Mouse (Mus musculus) embryonic fibroblast, embryonic 13.5 days (primary cell): ENCODE data around the gene Samm50. TPM values are rescaled to one million over a fixed set of nuclear protein-coding genes. Genes with fewer than 3 reads are reported as not detected.

Experiments
- H3K27ac ChIP-seq: 2 replicates; pipeline ENCODE4 v1.5.1; 2012; ENCODE audit warnings: low read length, control low read depth, inconsistent platforms; ENCODE audit not compliant: insufficient read depth
- H3K4me1 ChIP-seq: 2 replicates; pipeline ENCODE4 v1.6.1; 2011; ENCODE audit warnings: low read length; ENCODE audit not compliant: control insufficient read depth, insufficient read depth
- H3K4me3 ChIP-seq: 2 replicates; pipeline ENCODE4 v1.5.1; 2011; ENCODE audit warnings: mild to moderate bottlenecking, control low read depth, low read length; ENCODE audit not compliant: insufficient read depth
- CTCF ChIP-seq: IDR thresholded peaks from 2 replicates; pipeline ENCODE4 v1.5.1; 2011; ENCODE audit warnings: mild to moderate bottlenecking, control low read depth, low read length, moderate library complexity, borderline replicate concordance; ENCODE audit not compliant: insufficient read depth
- POLR2A ChIP-seq: IDR thresholded peaks from 2 replicates; pipeline ENCODE4 v1.6.1; 2011; ENCODE audit warnings: low read depth, mild to moderate bottlenecking, control low read depth, low read length, moderate library complexity
- polyA plus RNA-seq: library from polyadenylated mRNA; stranded (reverse); fragments of >200 nt; gene quantifications from 2 replicates; pipeline ENCODE4 v1.2.4, GENCODE M21; 2011; ENCODE audit warnings: low read depth; ENCODE audit not compliant: missing spikeins, insufficient read length

The Samm50 gene
- polyA plus RNA-seq, 1 experiment: 69.0 TPM

DNA sequence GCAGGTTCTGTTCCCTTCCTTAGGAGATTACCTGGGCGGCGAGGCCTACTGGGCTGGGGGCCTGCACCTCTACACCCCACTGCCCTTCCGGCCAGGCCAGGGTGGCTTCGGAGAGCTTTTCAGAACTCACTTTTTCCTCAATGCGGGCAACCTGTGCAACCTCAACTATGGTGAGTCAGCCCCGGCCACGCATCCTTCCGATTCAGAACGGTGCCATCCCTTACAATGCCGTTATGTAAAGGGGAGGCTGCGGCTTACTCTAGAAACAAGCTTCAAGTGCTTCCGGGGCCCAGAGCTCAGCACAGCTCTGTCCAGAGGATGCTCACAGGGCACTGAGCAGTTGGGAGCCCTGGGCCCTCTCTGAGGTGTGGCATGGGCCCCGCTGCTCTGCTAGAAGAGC, 18.4 kb downstream of the Samm50 start:
- TF ChIP-seq POLR2A: no peak
- no peak for TF ChIP-seq CTCF
- H3K27ac ChIP-seq: no peak overlapping the region
- no peak overlapping the region for H3K4me3 ChIP-seq
- H3K4me1 ChIP-seq: no peaks in the 10 kb centered on the region; the same call in 1 of the 2 replicates

DNA sequence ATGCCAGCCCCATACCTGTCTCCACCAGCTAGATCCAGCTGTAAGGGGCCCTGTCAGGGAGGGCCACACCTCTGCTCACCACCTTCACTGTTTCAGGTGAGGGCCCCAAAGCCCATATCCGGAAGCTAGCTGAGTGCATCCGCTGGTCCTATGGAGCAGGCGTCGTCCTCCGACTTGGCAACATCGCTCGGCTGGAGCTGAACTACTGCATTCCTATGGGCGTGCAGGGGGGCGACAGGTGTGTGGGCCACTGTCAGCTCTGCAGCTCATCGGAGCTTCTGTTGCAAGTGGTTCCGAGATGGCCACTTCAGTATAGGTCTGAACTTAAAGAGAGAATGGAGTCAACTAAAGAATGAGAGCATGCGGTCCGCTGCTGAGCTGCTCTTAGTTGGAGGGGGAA, 18.9 kb downstream of the Samm50 start:
- no peak overlapping the region for H3K4me3 ChIP-seq
- H3K4me1 ChIP-seq: no peaks in the 10 kb centered on the region; the same call in 1 of the 2 replicates
- no peak overlapping the region for H3K27ac ChIP-seq
- no peak for TF ChIP-seq POLR2A
- TF ChIP-seq CTCF: no peak

DNA sequence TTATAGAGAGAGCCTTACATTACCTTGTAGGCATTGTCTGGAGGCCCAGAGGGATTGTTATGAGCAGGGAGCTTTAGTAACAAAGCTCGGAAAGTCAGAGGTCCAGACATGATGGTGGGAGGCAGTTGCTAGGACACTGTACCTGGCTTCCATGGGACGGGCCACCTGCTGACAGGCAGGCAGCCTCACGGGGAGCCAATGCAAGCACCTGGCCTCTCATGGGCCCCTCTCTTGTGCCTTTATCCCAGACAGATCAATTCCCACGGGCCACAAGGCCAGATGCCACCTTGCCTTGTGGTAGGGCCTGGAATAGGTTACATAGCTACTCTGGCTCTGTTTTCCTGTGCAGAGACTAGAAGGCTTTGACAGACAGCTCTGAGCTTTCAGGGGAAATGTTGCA, 19.5 kb downstream of the Samm50 start:
- no peak for TF ChIP-seq POLR2A
- no peak for TF ChIP-seq CTCF
- no peaks in the 10 kb centered on the region; the same call in 1 of the 2 replicates for H3K4me1 ChIP-seq
- no peak overlapping the region for H3K4me3 ChIP-seq
- no peak overlapping the region for H3K27ac ChIP-seq

DNA sequence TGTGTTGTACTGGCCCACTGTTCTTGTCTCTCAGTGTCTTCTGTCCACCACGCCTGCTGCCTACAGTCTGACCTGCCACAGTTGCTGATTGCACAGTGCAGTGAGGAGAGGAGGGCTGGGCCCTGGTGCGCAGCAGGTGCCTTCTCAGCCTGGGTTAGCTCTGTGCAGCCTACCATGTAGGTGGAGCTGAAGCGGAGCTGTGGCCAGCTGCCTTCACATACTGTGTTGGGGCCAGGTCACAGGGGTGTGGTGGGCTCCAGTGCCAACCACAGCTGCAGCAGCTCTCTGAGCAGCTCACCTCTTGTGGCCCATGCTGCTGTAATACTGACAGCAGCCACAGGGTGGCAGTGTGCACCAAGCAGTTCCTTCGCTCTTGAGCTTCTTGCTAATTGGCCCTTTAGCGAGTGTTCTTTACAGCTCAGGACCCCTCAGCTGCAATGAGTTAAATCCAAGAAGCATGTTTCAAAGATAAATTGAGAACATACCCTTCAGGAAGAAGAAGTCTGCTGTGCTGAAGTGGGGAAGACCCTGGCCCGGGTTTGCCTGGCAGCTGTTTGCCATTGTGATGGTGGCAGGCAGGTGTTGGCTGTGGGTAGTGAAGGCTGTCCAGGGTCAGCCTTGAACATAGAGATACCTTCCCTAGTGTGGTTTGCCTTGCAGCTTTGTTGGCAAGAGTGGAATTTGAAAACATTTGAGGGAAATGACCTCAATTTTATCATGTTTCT, 20.2 kb downstream of the Samm50 start:
- Histone ChIP-seq H3K4me3 (no peak overlapping the region), H3K27ac (no peak overlapping the region), H3K4me1 (no peaks in the 10 kb centered on the region; the same call in 1 of the 2 replicates)
- TF ChIP-seq CTCF: peak; percentile 97; the same call in 1 of the 2 replicates
- TF ChIP-seq POLR2A: no peak

DNA sequence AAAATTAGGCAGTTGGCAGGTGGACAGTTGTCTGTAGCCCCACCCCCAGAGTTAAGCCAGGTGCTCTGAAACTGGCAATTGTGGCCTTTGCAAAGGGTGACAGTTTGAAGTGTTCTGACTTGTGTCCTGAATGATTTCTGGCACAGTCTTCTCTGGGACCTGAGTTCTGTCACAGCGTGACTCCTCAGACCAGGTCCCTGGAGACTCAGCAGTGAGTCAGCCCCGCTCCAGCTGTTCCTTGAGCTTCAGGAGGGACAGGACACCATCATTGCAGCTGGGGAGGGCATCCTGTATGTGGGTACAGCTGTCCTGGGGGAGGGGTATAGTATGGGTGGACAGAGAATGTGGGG, 20.7 kb downstream of the Samm50 start:
- H3K4me1 ChIP-seq: no peaks in the 10 kb centered on the region; the same call in 1 of the 2 replicates
- TF ChIP-seq CTCF (no peak), POLR2A (no peak)
- no peak overlapping the region for H3K27ac ChIP-seq
- H3K4me3 ChIP-seq: no peak overlapping the region

DNA sequence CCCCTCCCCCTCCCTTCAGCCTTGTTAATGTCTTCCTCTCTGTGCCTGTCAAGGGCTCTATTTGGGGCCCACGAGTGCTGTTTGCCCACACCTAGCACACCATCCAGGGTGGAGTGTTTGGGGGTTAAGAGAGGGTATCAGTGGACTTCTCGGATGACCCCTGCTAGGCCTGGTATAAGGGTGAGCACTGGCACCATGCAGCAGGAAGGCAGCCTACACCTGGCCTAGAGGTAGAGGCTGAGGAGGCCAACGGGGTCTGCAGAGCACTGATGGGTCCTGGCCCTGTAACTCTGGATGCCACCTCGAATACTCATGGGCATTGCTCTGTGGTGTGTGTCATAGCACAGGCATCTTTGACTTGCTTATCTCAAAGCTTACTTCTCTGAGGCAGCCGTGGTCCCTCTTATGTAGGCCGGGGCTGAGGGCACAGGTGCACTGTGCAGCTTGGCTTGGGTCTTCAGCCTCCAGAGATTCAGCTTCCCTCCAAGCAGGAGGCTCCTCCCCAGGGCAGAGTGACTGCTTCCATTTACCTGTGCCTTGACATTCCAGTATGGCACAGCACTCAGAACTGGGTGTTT, 21.2 kb downstream of the Samm50 start:
- Histone ChIP-seq H3K4me3 (no peak overlapping the region), H3K4me1 (no peaks in the 10 kb centered on the region; the same call in 1 of the 2 replicates), H3K27ac (no peak overlapping the region)
- TF ChIP-seq POLR2A: no peak

DNA sequence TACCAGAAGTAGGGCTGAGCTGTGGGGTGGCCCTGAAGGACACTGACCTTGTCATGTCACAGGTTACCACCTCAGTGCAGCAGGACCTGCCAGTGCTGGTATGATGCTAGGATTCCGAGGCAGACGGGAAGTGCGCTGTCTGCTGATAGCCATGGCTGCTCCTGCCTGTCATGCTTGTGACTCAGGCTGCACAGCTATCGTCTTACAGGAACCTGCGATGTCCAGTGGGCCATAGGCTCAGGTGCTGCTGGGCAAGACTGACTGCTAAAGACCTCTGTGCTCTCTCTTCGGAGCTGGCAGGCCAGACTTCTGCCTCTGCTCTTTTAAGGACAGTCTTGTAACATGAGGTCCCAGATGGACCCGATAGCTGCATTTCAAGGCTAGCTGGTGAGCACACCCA, 22.4 kb downstream of the Samm50 start:
- H3K27ac ChIP-seq: no peak overlapping the region
- H3K4me1 ChIP-seq: peaks cover 5% of the 10 kb centered on the region
- TF ChIP-seq POLR2A (no peak), CTCF (no peak)
- H3K4me3 ChIP-seq: no peak overlapping the region

DNA sequence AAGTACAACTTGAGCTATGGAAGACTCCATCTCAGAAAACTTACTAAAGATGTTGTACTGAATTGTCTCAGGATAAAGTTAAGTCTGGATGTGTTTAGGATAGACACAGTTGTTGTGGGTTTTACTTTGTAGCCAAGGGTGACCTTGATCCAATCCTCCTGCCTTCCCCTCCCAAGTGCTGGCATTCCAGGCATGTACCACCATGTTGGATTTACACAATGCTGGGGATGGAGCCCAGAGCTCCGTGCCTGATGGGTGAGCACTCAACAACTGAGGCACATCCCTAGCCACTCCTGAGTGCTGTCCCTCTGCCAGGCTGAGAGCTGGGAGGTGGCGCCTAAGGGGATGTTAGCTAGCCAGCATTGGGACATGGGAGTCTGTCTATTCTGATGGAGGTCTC, 23.2 kb downstream of the Samm50 start:
- Histone ChIP-seq H3K4me3 (no peak overlapping the region), H3K4me1 (peaks cover 5% of the 10 kb centered on the region), H3K27ac (no peak overlapping the region)
- no peak for TF ChIP-seq CTCF
- TF ChIP-seq POLR2A: no peak

DNA sequence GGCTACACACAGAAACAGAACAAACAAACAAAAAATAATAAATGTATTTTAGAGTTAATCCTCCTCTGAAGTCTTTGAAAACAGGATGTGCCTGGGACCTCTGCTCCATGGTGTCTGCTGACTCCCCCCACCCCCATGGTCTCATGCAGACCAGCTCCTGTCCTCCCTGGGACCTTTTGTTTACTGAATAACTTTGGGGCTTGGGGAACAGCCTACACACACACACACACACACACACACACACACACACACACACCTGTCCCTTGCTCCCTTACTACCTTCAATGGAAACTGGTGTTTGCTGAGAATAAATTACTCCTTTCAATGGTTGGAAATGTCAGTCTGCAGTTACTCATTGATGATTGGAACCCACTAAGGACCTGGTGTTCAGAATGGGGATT, 24.0 kb downstream of the Samm50 start:
- no peak overlapping the region for H3K4me3 ChIP-seq
- H3K27ac ChIP-seq: no peak overlapping the region
- TF ChIP-seq CTCF (no peak), POLR2A (no peak)
- peaks cover 5% of the 10 kb centered on the region for H3K4me1 ChIP-seq

DNA sequence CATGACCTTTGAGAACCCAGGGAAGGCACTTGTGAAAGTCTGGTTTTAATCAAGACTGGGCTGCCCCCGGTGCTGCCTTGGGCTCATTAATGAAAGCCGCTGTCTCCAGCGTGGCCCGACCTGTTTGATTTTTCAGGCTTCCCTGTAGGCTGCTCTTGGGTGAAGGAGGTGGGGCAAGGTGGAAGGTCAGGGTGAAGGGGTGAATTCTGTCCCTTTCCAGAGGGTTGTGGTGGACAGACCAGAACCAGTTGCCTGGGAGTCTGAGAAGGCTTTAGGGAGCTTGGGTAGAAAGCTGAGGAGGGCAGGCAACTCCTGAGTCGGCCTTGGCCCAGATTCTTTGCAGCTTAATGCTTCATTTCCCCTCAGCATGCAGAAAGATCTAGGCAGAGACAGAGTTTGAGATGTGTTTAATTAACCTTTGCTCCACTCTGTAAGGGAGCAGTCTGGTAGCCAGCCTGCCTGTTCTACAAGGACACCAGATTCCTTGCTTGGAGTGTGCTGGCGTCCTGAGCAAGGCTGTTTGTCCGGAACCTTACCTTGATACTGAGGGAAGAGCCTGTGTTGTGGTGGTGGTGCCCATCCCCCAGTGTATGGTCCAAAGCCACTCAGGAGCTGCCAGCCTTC, 24.5 kb downstream of the Samm50 start:
- TF ChIP-seq CTCF: no peak
- no peak for TF ChIP-seq POLR2A
- peaks cover 5% of the 10 kb centered on the region for H3K4me1 ChIP-seq
- no peak overlapping the region for H3K27ac ChIP-seq
- no peak overlapping the region for H3K4me3 ChIP-seq
